Mouse (Mus musculus) left cerebral cortex, adult 2 months (tissue): ENCODE measurements around the gene Cep41. TPM values are rescaled to one million over a fixed set of nuclear protein-coding genes. Genes with fewer than 3 reads are reported as not detected.

Source experiments
- DNase-seq, 2 experiments: peaks; one replicate each; pipeline ENCODE4 v3.0.0; 2021 to 2022; ENCODE audit warnings: low spot score in 2 of 2, mixed read lengths in 1 of 2; ENCODE audit errors: extremely low spot score in 1 of 2
- H3K27ac ChIP-seq: fragments of 200-600 bp; 2 replicates; pipeline ENCODE4 v1.8.1; 2022
- H3K4me3 ChIP-seq: fragments of 200-600 bp; 2 replicates; pipeline ENCODE4 v1.8.1; 2022
- CTCF ChIP-seq: fragments of 200-600 bp; IDR thresholded peaks from 2 replicates; pipeline ENCODE4 v1.8.1; 2022; ENCODE audit warnings: antibody characterized with exemption, mild to moderate bottlenecking, moderate library complexity
- intact Hi-C: fragments of 180-260 bp; cut with DNase I; formaldehyde crosslinking; loops from one replicate; pipeline ENCODE4 v1.15.1; 2025
- total RNA-seq, 2 experiments: library from RNA; stranded (reverse); gene quantifications; 2 replicates each; pipeline ENCODE4 v1.2.3; 2021

Cep41 gene
- total RNA-seq, 2 experiments from 2014 or later: 6.5 to 9.2 TPM

GRCm38 (mm10) chr6:30680442-30680841 lies 13.1 kb downstream of the Cep41 start:
- intact Hi-C loops: no loop called here
- no peak overlapping the region for H3K4me3 ChIP-seq
- H3K27ac ChIP-seq: no peak overlapping the region
- no peak for DNase-seq
- no peak for TF ChIP-seq CTCF

GRCm38 (mm10) chr6:30679567-30679966 lies 14.0 kb downstream of the Cep41 start:
- no peak overlapping the region for H3K4me3 ChIP-seq
- no peak overlapping the region for H3K27ac ChIP-seq
- TF ChIP-seq CTCF: no peak
- intact Hi-C loops: loop anchor here (5.0 kb wide), 1 partner anchor 277 kb away; the partner anchor contains the start of gene Klhdc10
- no peak for DNase-seq

- no peak overlapping the region for H3K4me3 ChIP-seq
- DNase-seq: no peak
- intact Hi-C loops: loop anchor here (5.0 kb wide), 1 partner anchor 276 kb away; the partner anchor contains the start of gene Klhdc10
- no peak for TF ChIP-seq CTCF
- H3K27ac ChIP-seq: no peak overlapping the region
Observed at GRCm38 (mm10) chr6:30678482-30678881, 15.1 kb downstream of the Cep41 start.

GRCm38 (mm10) chr6:30677591-30677990 lies 16.0 kb downstream of the Cep41 start:
- no peak overlapping the region for H3K4me3 ChIP-seq
- DNase-seq: no peak
- no peak overlapping the region for H3K27ac ChIP-seq
- TF ChIP-seq CTCF: no peak
- intact Hi-C loops: loop anchor here (5.0 kb wide), 1 partner anchor 275 kb away; the partner anchor contains the start of gene Klhdc10

- Histone ChIP-seq H3K4me3 (no peak overlapping the region), H3K27ac (no peak overlapping the region)
- TF ChIP-seq CTCF: no peak
- intact Hi-C loops: loop anchor here (5.0 kb wide), 1 partner anchor 274 kb away; the partner anchor contains the start of gene Klhdc10
- no peak for DNase-seq
Observed at GRCm38 (mm10) chr6:30676506-30676905, 17.0 kb downstream of the Cep41 start.

GRCm38 (mm10) chr6:30675281-30675771 lies 18.2 kb downstream of the Cep41 start:
- intact Hi-C loops: loop anchor here (2.0 to 5.0 kb wide), 2 partner anchors 17 to 273 kb away; partner anchors contain the start of genes Cep41 and Klhdc10
- Histone ChIP-seq H3K27ac (peak overlapping the region; percentile 83), H3K4me3 (peak overlapping the region; percentile 6)
- no peak for TF ChIP-seq CTCF
- DNase-seq: peak in 1 of 2 experiments; percentile 38

- no peak for DNase-seq
- TF ChIP-seq CTCF: no peak
- intact Hi-C loops: loop anchor here (2.0 to 5.0 kb wide), 4 partner anchors 18 to 272 kb away; partner anchors contain the start of genes Cep41 and Klhdc10
- H3K27ac ChIP-seq: peak overlapping the region; percentile 83
- peak overlapping the region; percentile 6 for H3K4me3 ChIP-seq
Observed at GRCm38 (mm10) chr6:30674714-30675280, 18.8 kb downstream of the Cep41 start.

GRCm38 (mm10) chr6:30673764-30674561 lies 19.6 kb downstream of the Cep41 start:
- intact Hi-C loops: loop anchor here (2.0 to 5.0 kb wide), 3 partner anchors 19 to 127 kb away; partner anchors contain the start of gene Cep41
- H3K27ac ChIP-seq: peak overlapping the region; percentile 83
- no peak for TF ChIP-seq CTCF
- H3K4me3 ChIP-seq: no peak overlapping the region; the same call in 1 of the 2 replicates
- no peak for DNase-seq

GRCm38 (mm10) chr6:30671696-30672095 lies 21.9 kb downstream of the Cep41 start:
- DNase-seq: no peak
- Histone ChIP-seq H3K27ac (no peak overlapping the region), H3K4me3 (no peak overlapping the region)
- intact Hi-C loops: loop anchor here (5.0 kb wide), 2 partner anchors 99 to 124 kb away; no protein-coding TSS in a partner anchor
- TF ChIP-seq CTCF: no peak

- no peak overlapping the region for H3K27ac ChIP-seq
- no peak for DNase-seq
- H3K4me3 ChIP-seq: no peak overlapping the region
- intact Hi-C loops: no loop called here
- no peak for TF ChIP-seq CTCF
Observed at GRCm38 (mm10) chr6:30667585-30667984, 26.0 kb downstream of the Cep41 start.

- H3K27ac ChIP-seq: no peak overlapping the region
- intact Hi-C loops: no loop called here
- no peak for TF ChIP-seq CTCF
Observed at GRCm38 (mm10) chr6:30666043-30666442, 27.5 kb downstream of the Cep41 start.

GRCm38 (mm10) chr6:30665296-30665695 lies 28.3 kb downstream of the Cep41 start:
- no peak for TF ChIP-seq CTCF

More at GRCm38 (mm10) chr6:30666043-30666442, 27.5 kb downstream of the Cep41 start:
- no peak for DNase-seq
- no peak overlapping the region for H3K4me3 ChIP-seq

More at GRCm38 (mm10) chr6:30665296-30665695, 28.3 kb downstream of the Cep41 start:
- intact Hi-C loops: no loop called here
- no peak for DNase-seq
- Histone ChIP-seq H3K4me3 (no peak overlapping the region), H3K27ac (no peak overlapping the region)
